Mouse (Mus musculus) forelimb bud, embryonic 11.5 days (tissue): ENCODE measurements around the gene Enox1.

Experiments
- DNase-seq: peaks from one replicate; pipeline ENCODE4 v3.0.0-alpha.2; 2012; ENCODE audit warnings: low read depth, low spot score

Enox1 gene

GRCm38 (mm10) chr14:77272931-77273446 is 116.4 kb downstream of the Enox1 start:
- DNase-seq = peak; percentile 9

GRCm38 (mm10) chr14:77273721-77274120 is 117.2 kb downstream of the Enox1 start:
- DNase-seq = no peak

- DNase-seq = no peak
Observed at GRCm38 (mm10) chr14:77275607-77276006, 119.0 kb downstream of the Enox1 start.

- DNase-seq = no peak
Observed at GRCm38 (mm10) chr14:77279143-77279542, 122.6 kb downstream of the Enox1 start.

GRCm38 (mm10) chr14:77280454-77280853 is 123.9 kb downstream of the Enox1 start:
- no peak for DNase-seq

GRCm38 (mm10) chr14:77280893-77281292 is 124.3 kb downstream of the Enox1 start:
- no peak for DNase-seq

GRCm38 (mm10) chr14:77283939-77284338 is 127.4 kb downstream of the Enox1 start:
- DNase-seq = no peak

- no peak for DNase-seq
Observed at GRCm38 (mm10) chr14:77285453-77285852, 128.9 kb downstream of the Enox1 start.

GRCm38 (mm10) chr14:77291756-77292155 is 135.2 kb downstream of the Enox1 start:
- no peak for DNase-seq

- no peak for DNase-seq
Observed at GRCm38 (mm10) chr14:77297039-77297438, 140.5 kb downstream of the Enox1 start.

- DNase-seq = no peak
Observed at GRCm38 (mm10) chr14:77298327-77298726, 141.8 kb downstream of the Enox1 start.

- DNase-seq = no peak
Observed at GRCm38 (mm10) chr14:77309571-77309970, 153.0 kb downstream of the Enox1 start.

- no peak for DNase-seq
Observed at GRCm38 (mm10) chr14:77311456-77311855, 154.9 kb downstream of the Enox1 start.

GRCm38 (mm10) chr14:77319396-77319795 is 162.8 kb downstream of the Enox1 start:
- DNase-seq = no peak

GRCm38 (mm10) chr14:77324348-77324747 is 167.8 kb downstream of the Enox1 start:
- DNase-seq = no peak

GRCm38 (mm10) chr14:77327693-77328092 is 171.1 kb downstream of the Enox1 start:
- no peak for DNase-seq

- no peak for DNase-seq
Observed at GRCm38 (mm10) chr14:77329791-77330190, 173.2 kb downstream of the Enox1 start.

GRCm38 (mm10) chr14:77343662-77344340 is 187.2 kb downstream of the Enox1 start:
- no peak for DNase-seq

GRCm38 (mm10) chr14:77346296-77346695 is 189.7 kb downstream of the Enox1 start:
- no peak for DNase-seq

- DNase-seq = no peak
Observed at GRCm38 (mm10) chr14:77351803-77352352, 195.3 kb downstream of the Enox1 start.

GRCm38 (mm10) chr14:77362662-77363061 is 206.1 kb downstream of the Enox1 start:
- no peak for DNase-seq

GRCm38 (mm10) chr14:77368411-77368810 is 211.8 kb downstream of the Enox1 start:
- no peak for DNase-seq

GRCm38 (mm10) chr14:77369070-77369469 is 212.5 kb downstream of the Enox1 start:
- DNase-seq = no peak
